Mouse (Mus musculus) liver, postnatal 0 days (tissue): ENCODE measurements around the gene Rbsn. TPM values are rescaled to one million over a fixed set of nuclear protein-coding genes. Genes with fewer than 3 reads are reported as not detected.

Source experiments
- ATAC-seq: fragments of 200-750 bp; cut with Nextera tagmentation; 2 replicates; pipeline ENCODE4 v1.8.0; 2017; ENCODE audit warnings: mild to moderate bottlenecking, moderate library complexity
- DNase-seq: peaks from one replicate; pipeline ENCODE4 v3.0.0-alpha.2; 2016
- H3K27ac ChIP-seq: fragments of 300-500 bp; sonication (generic); 2 replicates; pipeline ENCODE4 v1.5.1; 2014; ENCODE audit warnings: antibody characterized with exemption, moderate library complexity, mild to moderate bottlenecking, low read depth
- H3K27me3 ChIP-seq: fragments of 300-500 bp; sonication (generic); 2 replicates; pipeline ENCODE4 v1.6.1; 2014; ENCODE audit warnings: low read length, control low read depth, mixed read lengths; ENCODE audit not compliant: insufficient read depth
- H3K36me3 ChIP-seq: fragments of 300-500 bp; sonication (generic); replicated peaks from 2 replicates; pipeline ENCODE4 v1.6.1; 2014; ENCODE audit warnings: mild to moderate bottlenecking, control low read depth, low read length, moderate library complexity, mixed read lengths; ENCODE audit not compliant: insufficient read depth
- H3K4me1 ChIP-seq: fragments of 300-500 bp; sonication (generic); 2 replicates; pipeline ENCODE4 v1.6.1; 2014; ENCODE audit warnings: antibody characterized with exemption, mild to moderate bottlenecking, control low read depth; ENCODE audit not compliant: insufficient read depth
- H3K4me2 ChIP-seq: fragments of 300-500 bp; sonication (generic); 2 replicates; pipeline ENCODE4 v1.6.1; 2014; ENCODE audit warnings: low read depth, mild to moderate bottlenecking, low read length, moderate library complexity, mixed read lengths
- H3K4me3 ChIP-seq: fragments of 300-500 bp; sonication (generic); 2 replicates; pipeline ENCODE4 v1.5.1; 2014; ENCODE audit warnings: low read depth, low read length
- H3K9ac ChIP-seq: fragments of 300-500 bp; sonication (generic); replicated peaks from 2 replicates; pipeline ENCODE4 v1.6.1; 2014; ENCODE audit warnings: mild to moderate bottlenecking, moderate library complexity
- H3K9me3 ChIP-seq: fragments of 300-500 bp; sonication (generic); 2 replicates; pipeline ENCODE4 v1.6.1; 2016; ENCODE audit warnings: mild to moderate bottlenecking, control low read depth, low read length, mixed read lengths
- CTCF ChIP-seq: sonication (generic); IDR thresholded peaks from 2 replicates; pipeline ENCODE4 v1.5.1; 2016; ENCODE audit warnings: antibody characterized with exemption, low read depth
- EP300 ChIP-seq: IDR thresholded peaks from 2 replicates; pipeline ENCODE4 v1.6.1; 2016; ENCODE audit warnings: antibody characterized with exemption, low read depth, mild to moderate bottlenecking
- WGBS: fragments of 180-500 bp; shearing (Covaris S2); extraction: QIAGEN DNeasy Blood & Tissue Kit; methylation state at CpG from one replicate; pipeline ENCODE4 v1.1.7; 2014; ENCODE audit not compliant: insufficient replicate concordance; 5-methylcytosine and 5-hydroxymethylcytosine counted together
- polyA plus RNA-seq: library from polyadenylated mRNA; unstranded; fragments of >200 nt; fragmentation: Nextera tagmentation; extraction: Ambion mirVana; gene quantifications from 2 replicates; pipeline ENCODE4 v1.2.1, GENCODE M21; 2015

Rbsn gene
- polyA plus RNA-seq, 1 experiment from 2014 or later: 6.2 TPM

DNA sequence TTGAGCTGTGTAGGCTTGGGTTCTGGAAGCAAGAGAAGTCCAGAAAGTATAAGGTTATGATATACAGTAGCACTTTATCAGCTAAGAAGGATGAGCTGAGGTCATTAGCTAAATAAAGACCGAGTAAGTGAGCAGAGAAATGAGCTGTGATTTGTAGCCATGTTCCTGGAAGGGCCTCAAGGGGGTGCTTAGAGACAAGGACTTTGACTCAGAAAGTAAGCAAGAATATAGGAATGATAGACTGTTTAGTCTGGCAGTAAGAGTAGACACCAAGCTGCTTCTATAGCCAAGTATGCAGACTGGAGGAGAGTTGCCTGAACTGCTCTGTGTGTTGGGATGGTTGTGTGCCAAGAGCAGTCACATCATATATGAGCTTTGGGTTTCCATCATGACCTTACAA, 61.0 kb downstream of the Rbsn start:
- TF ChIP-seq EP300 (no peak), CTCF (no peak)
- no peak for ATAC-seq
- Histone ChIP-seq H3K4me2 (no peak overlapping the region), H3K27me3 (no peaks in the 10 kb centered on the region), H3K27ac (no peak overlapping the region), H3K9me3 (no peaks in the 10 kb centered on the region), H3K4me1 (no peaks in the 10 kb centered on the region), H3K9ac (no peak overlapping the region), H3K4me3 (no peak overlapping the region), H3K36me3 (peaks cover 87% of the 10 kb centered on the region)
- WGBS: 68% methylated on average over 1 of the region's 1 CpGs
- DNase-seq: no peak

DNA sequence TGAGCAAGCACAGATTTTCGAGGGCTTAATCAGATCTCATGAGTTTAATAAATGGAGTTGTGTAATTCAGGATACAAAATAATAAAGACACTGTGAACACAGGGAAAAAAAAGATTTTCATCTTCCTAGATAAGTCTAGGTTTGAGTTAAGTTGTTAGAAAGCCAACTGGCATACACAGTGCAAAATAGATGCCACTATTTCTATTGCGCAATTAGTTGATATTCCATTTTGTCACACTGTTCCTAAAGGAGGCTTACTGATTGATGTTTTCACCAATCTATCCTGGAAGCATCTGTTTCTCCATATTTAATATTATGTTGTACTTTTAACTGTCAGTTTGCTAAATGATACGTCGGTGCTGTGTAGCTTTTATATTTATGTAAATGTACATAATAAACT, 68.8 kb downstream of the Rbsn start:
- Histone ChIP-seq H3K9ac (no peak overlapping the region), H3K36me3 (peaks cover 28% of the 10 kb centered on the region), H3K4me1 (no peaks in the 10 kb centered on the region), H3K4me2 (no peak overlapping the region), H3K4me3 (no peak overlapping the region), H3K9me3 (no peaks in the 10 kb centered on the region), H3K27ac (no peak overlapping the region), H3K27me3 (no peaks in the 10 kb centered on the region)
- ATAC-seq: no peak
- WGBS: 93% methylated on average over 4 of the region's 4 CpGs
- no peak for DNase-seq
- TF ChIP-seq EP300 (no peak), CTCF (no peak)

Other genes starting within 250 kb of the Rbsn start
- gene Fgd5, start 236.0 kb downstream of the Rbsn start, polyA plus RNA-seq: 2.0 and 2.3 TPM in 2 replicates
- gene Nr2c2, start 123.5 kb downstream of the Rbsn start, polyA plus RNA-seq: 4.3 and 4.9 TPM in 2 replicates
- 20.7 and 23.8 TPM in 2 replicates for gene Mrps25, start 30.9 kb downstream of the Rbsn start, polyA plus RNA-seq
- gene Trh, start 29.7 kb upstream of the Rbsn start, polyA plus RNA-seq: 0.07 TPM in 1 of 2 replicates, not detected in the other